9 mouse cellular contexts compared by ENCODE assay signal in the genomic region with DNA sequence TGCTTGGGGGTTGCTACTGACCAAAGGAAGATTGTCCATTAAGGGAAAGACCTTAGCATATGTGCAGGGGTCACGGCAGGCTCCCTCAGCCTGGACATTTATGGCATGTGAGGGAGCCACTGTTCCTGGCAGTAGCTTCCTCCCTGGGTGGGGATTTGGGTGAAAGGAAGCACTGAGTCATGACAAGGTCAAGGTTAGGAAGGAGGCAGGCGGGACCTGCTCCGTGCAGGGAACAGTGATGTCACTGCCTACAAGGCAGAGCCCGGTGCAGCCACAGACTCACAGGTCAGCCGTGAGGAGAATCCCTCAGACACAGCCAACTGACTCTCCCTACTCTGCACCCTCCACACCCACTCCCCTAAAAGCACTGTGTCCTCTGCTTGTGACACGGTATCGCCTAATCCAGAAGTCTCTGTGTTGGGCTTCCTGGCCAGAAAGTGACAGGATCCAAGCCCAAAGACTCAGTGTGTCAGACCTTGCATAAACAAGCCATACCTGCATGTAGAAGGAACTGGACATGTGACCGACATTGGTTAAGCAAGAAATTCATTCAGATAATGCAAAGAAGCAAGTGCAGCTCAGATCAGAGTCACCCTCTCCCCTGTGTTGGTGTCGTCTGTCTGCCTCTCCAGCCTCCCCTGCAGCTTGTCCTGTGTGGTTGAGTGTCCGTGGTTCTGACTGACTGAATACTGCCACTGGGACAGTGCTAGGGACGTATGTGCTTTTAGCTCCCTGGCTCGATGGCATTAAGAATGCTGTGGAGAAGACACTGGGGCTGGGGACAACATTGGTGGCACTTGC. TPM values are rescaled to one million over a fixed set of nuclear protein-coding genes. Genes with fewer than 3 reads are reported as not detected.
DNase-seq lines count a peak whose midpoint lies in the region; ATAC-seq and TF ChIP-seq lines count a peak whose summit lies in the region.
"Had no signal": no experiment of that assay in that cellular context is flagged by ENCODE, and none has a peak within 500 bp of the region (broad histone marks: within the 10 kb centered on the region; RNA-seq: fewer than 3 reads in every experiment).

No protein-coding gene starts in this region.

- no peaks in the 10 kb centered on the region for H3K36me3 ChIP-seq in midbrain, postnatal 0 days (ENCODE audit: insufficient read depth, low read length)
- H3K36me3 ChIP-seq in hindbrain, postnatal 0 days (ENCODE audit: insufficient read depth, low read length): no peaks in the 10 kb centered on the region

- no peak overlapping the region for H3K4me3 ChIP-seq in midbrain, postnatal 0 days (ENCODE audit: low read depth, low read length)
- H3K4me3 ChIP-seq in hindbrain, postnatal 0 days (ENCODE audit: low read length): no peak overlapping the region

- intact Hi-C loops in gastrocnemius, postnatal 14 days (cut with DNase I; ENCODE audit: low total_unique reads): no loop called here

- peak; percentile 49 for DNase-seq in gastrocnemius, postnatal 25 days
- no peak for DNase-seq in gastrocnemius, postnatal 14 days
- peak; percentile 82 for DNase-seq in adrenal gland, postnatal 10 days
- peak; percentile 55 for DNase-seq in heart, postnatal 4 days
- DNase-seq in lung, postnatal 10 days: peak; percentile 39
- no peak for DNase-seq in spleen, adult 12 weeks (ENCODE audit: low spot score)
- DNase-seq in midbrain, postnatal 0 days (ENCODE audit: low spot score): no peak
- DNase-seq in hindbrain, postnatal 0 days (ENCODE audit: low spot score): no peak
- DNase-seq: cerebellum, adult 18-20 months had no signal

- ATAC-seq in midbrain, postnatal 0 days (ENCODE audit: low FRiP score): no peak
- ATAC-seq in hindbrain, postnatal 0 days: no peak

- no peak overlapping the region for H3K4me2 ChIP-seq in midbrain, postnatal 0 days (ENCODE audit: low read depth, low read length, poor library complexity, severe bottlenecking)
- H3K4me2 ChIP-seq in hindbrain, postnatal 0 days (ENCODE audit: low read depth, low read length): no peak overlapping the region

- H3K27ac ChIP-seq in midbrain, postnatal 0 days (ENCODE audit: low read depth, low read length): no peak overlapping the region
- H3K27ac ChIP-seq in hindbrain, postnatal 0 days: no peak overlapping the region

- 79% methylated on average over 12 of the region's 12 CpGs for WGBS in midbrain, postnatal 0 days
- WGBS in hindbrain, postnatal 0 days: 80% methylated on average over 12 of the region's 12 CpGs

- H3K9me3 ChIP-seq in midbrain, postnatal 0 days (ENCODE audit: low read length): no peaks in the 10 kb centered on the region
- H3K9me3 ChIP-seq in hindbrain, postnatal 0 days (ENCODE audit: low read length): no peaks in the 10 kb centered on the region

- no peaks in the 10 kb centered on the region for H3K4me1 ChIP-seq in midbrain, postnatal 0 days (ENCODE audit: insufficient read depth, low read length)
- H3K4me1 ChIP-seq in hindbrain, postnatal 0 days (ENCODE audit: insufficient read depth, low read length): peaks cover 11% of the 10 kb centered on the region; the same call in 1 of the 2 replicates

- no peak overlapping the region for H3K9ac ChIP-seq in midbrain, postnatal 0 days (replicated peaks; ENCODE audit: low read length, poor library complexity, severe bottlenecking)
- no peak overlapping the region for H3K9ac ChIP-seq in hindbrain, postnatal 0 days (replicated peaks; ENCODE audit: low read length)

- no peaks in the 10 kb centered on the region for H3K27me3 ChIP-seq in midbrain, postnatal 0 days (ENCODE audit: insufficient read depth, low read length)
- no peaks in the 10 kb centered on the region for H3K27me3 ChIP-seq in hindbrain, postnatal 0 days (ENCODE audit: insufficient read depth, low read length)

- TF ChIP-seq CTCF in midbrain, postnatal 0 days (IDR thresholded peaks at IDR 0.05): no peak
- no peak for TF ChIP-seq CTCF in hindbrain, postnatal 0 days (IDR thresholded peaks at IDR 0.05; ENCODE audit: low read depth)

RNA-seq across cellular contexts. Expression of gene Col4a1, which starts 27.9 kb away (rescaled TPM):
- total RNA-seq in gastrocnemius, postnatal 25 days (2021): 100 to 1,000 TPM; 206 to 284 TPM
- 100 to 1,000 TPM; 636 to 736 TPM for total RNA-seq in gastrocnemius, postnatal 14 days (2021)
- 100 to 1,000 TPM; 677 to 700 TPM for total RNA-seq in adrenal gland, postnatal 10 days (2021)
- 1,000 to 10,000 TPM; 1,026 to 1,084 TPM for total RNA-seq in heart, postnatal 4 days (2021)
- 193 and 219 TPM in 2 replicates for total RNA-seq in midbrain, postnatal 0 days (2014; rRNA removed)
- polyA plus RNA-seq in midbrain, postnatal 0 days (2015; fragmentation: Nextera tagmentation; extraction: Ambion mirVana): 45.2 and 48.2 TPM in 2 replicates
- 203 and 254 TPM in 2 replicates for total RNA-seq in hindbrain, postnatal 0 days (2014; rRNA removed)
- 46.4 and 55.6 TPM in 2 replicates for polyA plus RNA-seq in hindbrain, postnatal 0 days (2015; fragmentation: Nextera tagmentation; extraction: Ambion mirVana)

RNA-seq across cellular contexts. Expression of gene Col4a2, which starts 27.9 kb away (rescaled TPM):
- 100 to 1,000 TPM; 101 to 136 TPM for total RNA-seq in gastrocnemius, postnatal 25 days (2021)
- 100 to 1,000 TPM; 297 to 319 TPM for total RNA-seq in gastrocnemius, postnatal 14 days (2021)
- 100 to 1,000 TPM; 322 to 338 TPM for total RNA-seq in adrenal gland, postnatal 10 days (2021)
- total RNA-seq in heart, postnatal 4 days (2021): 100 to 1,000 TPM; 558 to 588 TPM
- total RNA-seq in midbrain, postnatal 0 days (2014; rRNA removed): 92.5 and 103 TPM in 2 replicates
- polyA plus RNA-seq in midbrain, postnatal 0 days (2015; fragmentation: Nextera tagmentation; extraction: Ambion mirVana): 30.0 and 31.3 TPM in 2 replicates
- 76.6 and 95.8 TPM in 2 replicates for total RNA-seq in hindbrain, postnatal 0 days (2014; rRNA removed)
- polyA plus RNA-seq in hindbrain, postnatal 0 days (2015; fragmentation: Nextera tagmentation; extraction: Ambion mirVana): 26.5 and 27.8 TPM in 2 replicates

Comparison
In these comparisons a context has a peak if more than half of its experiments do, and no peak if none do; other contexts are left out.
1. DNase-seq: peak in gastrocnemius, postnatal 25 days (single experiment), adrenal gland, postnatal 10 days (single experiment), heart, postnatal 4 days (single experiment) and lung, postnatal 10 days (single experiment); none in gastrocnemius, postnatal 14 days (single experiment), spleen, adult 12 weeks (single experiment), midbrain, postnatal 0 days (single experiment) and hindbrain, postnatal 0 days (single experiment).